Mouse (Mus musculus) cortical plate, adult 2 months (tissue): Measurements from ENCODE around the gene Clec3a. TPM values are rescaled to one million over a fixed set of nuclear protein-coding genes. Genes with fewer than 3 reads are reported as not detected.

Source experiments
- H3K27ac ChIP-seq: fragments of 200-500 bp; 2 replicates; pipeline ENCODE4 v1.5.1; 2012; ENCODE audit warnings: low read length, control low read depth, inconsistent platforms; ENCODE audit not compliant: insufficient read depth
- H3K4me1 ChIP-seq: fragments of 200-500 bp; 2 replicates; pipeline ENCODE4 v1.6.1; 2011; ENCODE audit warnings: low read length; ENCODE audit not compliant: control insufficient read depth, insufficient read depth
- H3K4me3 ChIP-seq: fragments of 200-500 bp; 2 replicates; pipeline ENCODE4 v1.5.1; 2011; ENCODE audit warnings: mild to moderate bottlenecking, low read length, control low read depth; ENCODE audit not compliant: insufficient read depth
- CTCF ChIP-seq: fragments of 200-500 bp; IDR thresholded peaks from 2 replicates; pipeline ENCODE4 v1.5.1; 2011; ENCODE audit warnings: mild to moderate bottlenecking, control low read depth, low read length; ENCODE audit not compliant: insufficient read depth; ENCODE audit errors: extremely low read depth
- POLR2A ChIP-seq: fragments of 200-500 bp; IDR thresholded peaks from 2 replicates; pipeline ENCODE4 v1.6.1; 2011; ENCODE audit warnings: mild to moderate bottlenecking, low read length, control low read depth; ENCODE audit not compliant: insufficient read depth; ENCODE audit errors: extremely low read depth
- polyA plus RNA-seq: library from polyadenylated mRNA; depleted of rRNA; stranded (reverse); fragments of >200 nt; gene quantifications from 2 replicates; pipeline ENCODE4 v1.2.3, GENCODE M21; 2012; rRNA removed

Gene Clec3a
- not detected in 2 replicates for polyA plus RNA-seq

GRCm38 (mm10) chr8:114417786-114418185 is at the start of gene Clec3a:
Gene Clec3a (plus strand): TSS chr8:114418086.
- Histone ChIP-seq H3K4me3 (no peak within 1 kb of the TSS), H3K27ac (no peak within 1 kb of the TSS)
- TF ChIP-seq CTCF: no peak
- no peak for TF ChIP-seq POLR2A

GRCm38 (mm10) chr8:114369038-114369976 is 48.6 kb upstream of the Clec3a start:
- no peaks in the 10 kb centered on the region for H3K4me1 ChIP-seq
- H3K4me3 ChIP-seq: no peak overlapping the region
- no peak overlapping the region for H3K27ac ChIP-seq
- TF ChIP-seq POLR2A (no peak), CTCF (peak; percentile 92)

More at GRCm38 (mm10) chr8:114417786-114418185, at the start of gene Clec3a:
- H3K4me1 ChIP-seq: no peaks in the 10 kb centered on the region

GRCm38 (mm10) chr8:114374390-114374789 is 43.5 kb upstream of the Clec3a start:
- Histone ChIP-seq H3K4me1 (no peaks in the 10 kb centered on the region), H3K4me3 (no peak overlapping the region), H3K27ac (no peak overlapping the region)
- TF ChIP-seq POLR2A (no peak), CTCF (no peak)

GRCm38 (mm10) chr8:114384189-114384588 is 33.7 kb upstream of the Clec3a start:
- Histone ChIP-seq H3K27ac (no peak overlapping the region), H3K4me1 (no peaks in the 10 kb centered on the region), H3K4me3 (no peak overlapping the region)
- TF ChIP-seq POLR2A (no peak), CTCF (no peak)

- Histone ChIP-seq H3K4me1 (no peaks in the 10 kb centered on the region), H3K4me3 (no peak overlapping the region), H3K27ac (no peak overlapping the region)
- TF ChIP-seq CTCF: no peak
- TF ChIP-seq POLR2A: no peak
Observed at GRCm38 (mm10) chr8:114387494-114387893, 30.4 kb upstream of the Clec3a start.

GRCm38 (mm10) chr8:114390465-114391254 is 27.2 kb upstream of the Clec3a start:
- TF ChIP-seq POLR2A: no peak
- peak; percentile 47 for TF ChIP-seq CTCF
- H3K27ac ChIP-seq: no peak overlapping the region

GRCm38 (mm10) chr8:114398326-114398725 is 19.6 kb upstream of the Clec3a start:
- no peak overlapping the region for H3K27ac ChIP-seq
- no peak overlapping the region for H3K4me3 ChIP-seq
- TF ChIP-seq POLR2A (no peak), CTCF (no peak)
- H3K4me1 ChIP-seq: no peaks in the 10 kb centered on the region

More at GRCm38 (mm10) chr8:114390465-114391254, 27.2 kb upstream of the Clec3a start:
- Histone ChIP-seq H3K4me1 (no peaks in the 10 kb centered on the region), H3K4me3 (no peak overlapping the region)

- H3K27ac ChIP-seq: no peak overlapping the region
Observed at GRCm38 (mm10) chr8:114399273-114399672, 18.6 kb upstream of the Clec3a start.

GRCm38 (mm10) chr8:114401679-114402078 is 16.2 kb upstream of the Clec3a start:
- Histone ChIP-seq H3K27ac (no peak overlapping the region), H3K4me3 (no peak overlapping the region), H3K4me1 (no peaks in the 10 kb centered on the region)
- no peak for TF ChIP-seq CTCF
- TF ChIP-seq POLR2A: no peak

More at GRCm38 (mm10) chr8:114399273-114399672, 18.6 kb upstream of the Clec3a start:
- TF ChIP-seq POLR2A (no peak), CTCF (no peak)
- H3K4me3 ChIP-seq: no peak overlapping the region
- no peaks in the 10 kb centered on the region for H3K4me1 ChIP-seq

GRCm38 (mm10) chr8:114411421-114411820 is 6.5 kb upstream of the Clec3a start:
- Histone ChIP-seq H3K4me3 (no peak overlapping the region), H3K4me1 (no peaks in the 10 kb centered on the region), H3K27ac (no peak overlapping the region)
- TF ChIP-seq CTCF (no peak), POLR2A (no peak)
